Mouse (Mus musculus) embryonic facial prominence, embryonic 11.5 days (tissue): ENCODE results near the gene Ubl3. TPM values are rescaled to one million over a fixed set of nuclear protein-coding genes. Genes with fewer than 3 reads are reported as not detected.

Experiments used
- ATAC-seq: fragments of 200-750 bp; cut with Nextera tagmentation; replicated peaks from 2 replicates; pipeline ENCODE4 v1.8.0; 2017; ENCODE audit warnings: low read depth; ENCODE audit not compliant: insufficient number of reproducible peaks, low FRiP score, low TSS enrichment
- DNase-seq: peaks from one replicate; pipeline ENCODE4 v3.0.0-alpha.2; 2015; ENCODE audit warnings: low spot score
- H3K27ac ChIP-seq: fragments of 300-500 bp; sonication (generic); replicated peaks from 2 replicates; pipeline ENCODE4 v1.5.1; 2014; ENCODE audit warnings: mild to moderate bottlenecking, low read depth, low read length, control low read depth
- H3K27me3 ChIP-seq: fragments of 300-500 bp; sonication (generic); 2 replicates; pipeline ENCODE4 v1.6.1; 2014; ENCODE audit warnings: mild to moderate bottlenecking, low read length, moderate library complexity, mixed read lengths; ENCODE audit not compliant: control insufficient read depth, insufficient read depth
- H3K36me3 ChIP-seq: fragments of 300-500 bp; sonication (generic); replicated peaks from 2 replicates; pipeline ENCODE4 v1.6.1; 2014; ENCODE audit warnings: low read depth, mild to moderate bottlenecking, low read length, moderate library complexity, mixed read lengths; ENCODE audit not compliant: control insufficient read depth, insufficient read depth
- H3K4me1 ChIP-seq: fragments of 300-500 bp; sonication (generic); 2 replicates; pipeline ENCODE4 v1.6.1; 2014; ENCODE audit warnings: low read length, mixed read lengths; ENCODE audit not compliant: control insufficient read depth, insufficient read depth
- H3K4me2 ChIP-seq: fragments of 300-500 bp; sonication (generic); 2 replicates; pipeline ENCODE4 v1.6.1; 2014; ENCODE audit warnings: low read depth, mild to moderate bottlenecking, control low read depth, low read length, moderate library complexity
- H3K4me3 ChIP-seq: fragments of 300-500 bp; sonication (generic); 2 replicates; pipeline ENCODE4 v1.5.1; 2014; ENCODE audit warnings: low read depth, low read length, control low read depth
- H3K9ac ChIP-seq: fragments of 300-500 bp; sonication (generic); replicated peaks from 2 replicates; pipeline ENCODE4 v1.6.1; 2014; ENCODE audit warnings: mild to moderate bottlenecking, control low read depth, low read length
- H3K9me3 ChIP-seq: fragments of 300-500 bp; sonication (generic); replicated peaks from 2 replicates; pipeline ENCODE4 v1.6.1; 2016; ENCODE audit warnings: mild to moderate bottlenecking, low read length, inconsistent platforms, mixed read lengths; ENCODE audit not compliant: control insufficient read depth
- WGBS: fragments of 180-500 bp; shearing (Covaris S2); extraction: QIAGEN DNeasy Blood & Tissue Kit; methylation state at CpG from one replicate; pipeline ENCODE4 v1.1.7; 2014; 5-methylcytosine and 5-hydroxymethylcytosine counted together
- polyA plus RNA-seq: library from polyadenylated mRNA; unstranded; fragments of >200 nt; fragmentation: Nextera tagmentation; extraction: Ambion mirVana; gene quantifications from 2 replicates; pipeline ENCODE4 v1.2.1, GENCODE M21; 2014

Gene Ubl3
- polyA plus RNA-seq, 1 experiment from 2014 or later = 69.8 TPM

DNA sequence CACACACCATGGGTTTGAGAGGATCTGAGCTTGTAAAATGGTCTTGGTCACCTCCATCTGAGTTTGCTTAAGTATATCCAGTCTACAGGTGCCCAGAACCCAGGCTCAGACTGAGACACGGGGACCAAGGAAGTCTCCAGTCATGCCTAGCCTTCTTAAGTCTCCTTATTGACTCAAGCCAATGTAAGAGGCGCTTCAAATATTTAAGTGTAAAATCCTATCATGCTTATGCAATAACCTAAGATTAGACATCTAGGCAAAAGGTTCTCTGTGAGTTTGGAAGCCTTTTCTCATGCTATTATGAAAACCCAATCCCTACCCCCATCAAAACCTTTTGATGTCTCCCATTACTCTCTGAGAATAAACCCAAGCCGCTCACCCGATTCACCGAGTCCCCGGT, 5.9 kb upstream of the Ubl3 start:
- Histone ChIP-seq H3K4me2 (no peak overlapping the region), H3K9ac (no peak overlapping the region), H3K9me3 (no peaks in the 10 kb centered on the region), H3K27me3 (no peaks in the 10 kb centered on the region; the same call in 1 of the 2 replicates), H3K4me1 (no peaks in the 10 kb centered on the region; the same call in 1 of the 2 replicates), H3K27ac (no peak overlapping the region), H3K36me3 (no peaks in the 10 kb centered on the region), H3K4me3 (no peak overlapping the region)
- DNase-seq = no peak
- ATAC-seq = no peak
- 93% methylated on average over 6 of the region's 6 CpGs for WGBS

DNA sequence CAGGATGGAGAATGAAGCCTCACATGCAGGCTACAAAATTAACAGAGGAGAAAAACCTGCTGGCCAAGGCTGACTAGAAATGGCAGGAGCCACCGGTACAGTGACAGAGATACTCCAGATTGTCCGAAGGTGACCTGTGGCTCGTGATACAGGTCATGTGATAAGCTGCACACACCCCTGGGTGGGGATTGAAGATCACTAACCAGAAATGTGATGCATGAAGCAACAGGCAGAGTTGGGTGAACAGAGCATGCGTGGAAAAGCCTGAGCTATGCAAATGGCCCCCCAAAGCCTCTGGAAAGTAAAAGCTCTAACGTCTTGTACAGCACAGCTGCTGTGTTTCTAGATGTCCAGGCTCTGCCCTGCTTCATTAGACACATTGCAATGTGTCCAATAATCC, 3.9 kb upstream of the Ubl3 start:
- Histone ChIP-seq H3K9me3 (no peaks in the 10 kb centered on the region), H3K4me3 (no peak overlapping the region), H3K36me3 (no peaks in the 10 kb centered on the region), H3K27ac (no peak overlapping the region), H3K27me3 (no peaks in the 10 kb centered on the region; the same call in 1 of the 2 replicates), H3K4me2 (no peak overlapping the region), H3K4me1 (no peaks in the 10 kb centered on the region; the same call in 1 of the 2 replicates), H3K9ac (no peak overlapping the region)
- WGBS = 81% methylated on average over 5 of the region's 5 CpGs
- ATAC-seq (no peak), DNase-seq (no peak)

DNA sequence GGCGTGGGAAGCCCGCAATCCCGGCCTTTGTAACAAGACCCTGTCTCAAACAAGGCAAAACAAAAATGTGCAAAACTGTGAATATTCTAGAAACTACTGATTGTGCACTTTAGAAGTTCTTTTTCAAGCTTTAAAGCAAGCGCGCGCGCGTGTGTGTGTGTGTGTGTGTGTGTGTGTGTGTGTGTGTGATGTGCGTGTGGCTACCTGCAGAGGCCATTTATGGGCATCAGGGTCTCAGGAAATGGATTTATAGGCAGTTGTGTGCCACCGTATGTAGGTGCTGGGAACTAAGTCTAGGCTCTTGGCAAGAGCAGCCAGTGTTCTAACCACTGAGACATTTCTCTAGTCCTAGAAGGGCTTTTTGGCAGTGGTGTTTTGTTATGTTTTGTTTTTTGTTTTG, 2.6 kb upstream of the Ubl3 start:
- Histone ChIP-seq H3K4me3 (no peak overlapping the region), H3K27me3 (no peaks in the 10 kb centered on the region; the same call in 1 of the 2 replicates), H3K36me3 (no peaks in the 10 kb centered on the region), H3K4me2 (peak overlapping the region; percentile 21; the same call in 1 of the 2 replicates), H3K9me3 (no peaks in the 10 kb centered on the region), H3K27ac (no peak overlapping the region), H3K4me1 (no peaks in the 10 kb centered on the region; the same call in 1 of the 2 replicates), H3K9ac (no peak overlapping the region)
- DNase-seq = no peak
- ATAC-seq = no peak
- WGBS = 73% methylated on average over 10 of the region's 10 CpGs

DNA sequence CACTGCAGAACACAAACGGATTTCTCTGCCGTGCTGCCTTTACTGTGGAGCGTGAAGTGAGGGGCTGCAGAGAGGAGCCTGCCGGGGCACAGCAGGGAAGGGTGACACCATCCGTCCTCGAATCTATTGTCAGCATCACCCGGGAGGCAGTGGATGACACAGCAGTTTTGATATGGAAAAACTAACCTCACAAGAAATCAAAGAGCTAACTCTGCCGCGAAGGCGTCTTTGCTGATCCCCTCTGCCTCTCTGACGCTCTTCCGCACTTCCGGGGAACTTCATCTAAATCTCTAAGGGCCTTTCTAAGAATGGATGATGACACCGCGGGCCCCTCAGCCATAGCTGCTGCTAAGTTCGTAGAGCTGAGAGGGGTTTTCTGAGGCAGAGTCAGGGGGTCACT, 2.1 kb upstream of the Ubl3 start:
- Histone ChIP-seq H3K4me3 (peak overlapping the region; percentile 14; the same call in 1 of the 2 replicates), H3K4me2 (peak overlapping the region; percentile 21), H3K27me3 (no peaks in the 10 kb centered on the region; the same call in 1 of the 2 replicates), H3K9ac (peak overlapping the region; percentile 25; the same call in 1 of the 2 replicates), H3K9me3 (no peaks in the 10 kb centered on the region), H3K4me1 (no peaks in the 10 kb centered on the region; the same call in 1 of the 2 replicates), H3K36me3 (no peaks in the 10 kb centered on the region), H3K27ac (no peak overlapping the region)
- 5% methylated on average over 16 of the region's 16 CpGs for WGBS
- DNase-seq (peak; percentile 17), ATAC-seq (no peak)

DNA sequence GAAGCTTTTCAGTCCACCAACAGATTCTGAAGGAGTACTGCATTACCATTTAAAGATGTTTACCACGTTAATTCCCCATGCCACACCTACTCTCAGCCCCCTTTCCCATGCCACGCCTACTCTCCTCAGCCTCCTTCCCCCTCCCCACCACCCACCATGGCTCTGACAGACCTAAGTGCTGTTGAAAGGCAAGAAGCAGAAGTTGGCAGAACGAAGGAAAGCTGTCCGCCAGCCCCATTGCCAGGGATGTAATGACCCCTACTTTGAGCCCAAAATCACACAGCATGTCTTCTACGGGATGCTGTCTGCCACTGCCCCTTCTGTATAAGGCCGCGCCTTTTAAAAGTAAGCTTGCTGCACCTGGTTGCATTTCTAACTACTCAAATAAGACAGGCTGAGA, 1.7 kb upstream of the Ubl3 start:
- Histone ChIP-seq H3K9me3 (no peaks in the 10 kb centered on the region), H3K4me3 (no peak overlapping the region), H3K27ac (no peak overlapping the region), H3K4me2 (peak overlapping the region; percentile 21), H3K36me3 (no peaks in the 10 kb centered on the region), H3K9ac (peak overlapping the region; percentile 25; the same call in 1 of the 2 replicates), H3K4me1 (no peaks in the 10 kb centered on the region; the same call in 1 of the 2 replicates), H3K27me3 (no peaks in the 10 kb centered on the region; the same call in 1 of the 2 replicates)
- no peak for DNase-seq
- WGBS = 21% methylated on average over 7 of the region's 7 CpGs
- ATAC-seq = no peak

DNA sequence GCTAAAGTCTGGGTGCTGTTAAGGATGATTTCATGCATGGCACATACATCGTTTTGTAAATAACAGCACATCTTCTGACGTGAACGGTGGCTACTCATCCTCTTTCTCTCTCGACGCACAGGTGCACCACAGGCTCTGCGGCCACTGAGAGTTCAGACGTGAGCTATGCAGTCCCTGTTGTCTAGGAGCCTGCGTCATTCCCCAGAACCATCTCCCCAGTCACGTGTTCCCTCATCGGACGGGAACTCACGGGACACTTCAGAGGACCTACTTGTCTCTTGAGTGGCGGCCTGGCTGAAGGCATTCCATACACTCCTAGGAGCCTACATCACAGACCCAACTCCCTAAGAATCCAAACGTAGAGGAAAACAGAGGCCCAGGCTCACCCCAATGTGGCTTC, 1.1 kb upstream of the Ubl3 start:
- Histone ChIP-seq H3K9me3 (no peaks in the 10 kb centered on the region), H3K4me3 (no peak overlapping the region), H3K4me2 (no peak overlapping the region), H3K27me3 (no peaks in the 10 kb centered on the region; the same call in 1 of the 2 replicates), H3K36me3 (no peaks in the 10 kb centered on the region), H3K4me1 (no peaks in the 10 kb centered on the region; the same call in 1 of the 2 replicates), H3K9ac (no peak overlapping the region), H3K27ac (no peak overlapping the region)
- no peak for ATAC-seq
- WGBS = 27% methylated on average over 14 of the region's 14 CpGs
- no peak for DNase-seq

DNA sequence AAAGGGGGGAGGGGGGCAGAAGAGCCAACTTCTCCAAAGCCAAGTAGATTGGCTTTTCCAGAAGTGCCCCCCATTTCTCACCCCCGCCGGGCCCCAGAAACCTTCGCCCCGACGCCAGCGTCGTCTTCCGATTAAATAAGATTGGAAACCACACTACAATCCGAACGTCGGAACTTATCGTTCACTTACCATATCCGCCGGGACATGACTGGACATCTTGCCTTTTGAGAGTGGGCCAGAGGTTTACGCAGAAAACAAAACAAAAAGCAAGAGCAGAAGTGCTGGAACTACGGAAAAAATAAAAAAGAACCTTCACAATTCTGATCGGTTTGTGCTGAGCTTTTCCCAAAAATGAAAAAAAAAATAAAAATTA, 839 bp downstream of the Ubl3 start:
- no peak for ATAC-seq
- no peaks in the 10 kb centered on the region; the same call in 1 of the 2 replicates for H3K27me3 ChIP-seq
- WGBS = under 1% methylated on average over 17 of the region's 17 CpGs
- H3K9me3 ChIP-seq = no peaks in the 10 kb centered on the region
- peaks cover 2% of the 10 kb centered on the region; the same call in 1 of the 2 replicates for H3K4me1 ChIP-seq
- H3K27ac ChIP-seq = peak overlapping the region; percentile 94
- peak overlapping the region; percentile 83 for H3K9ac ChIP-seq
- DNase-seq = no peak
- peak overlapping the region; percentile 54 for H3K4me2 ChIP-seq
- no peaks in the 10 kb centered on the region for H3K36me3 ChIP-seq
- H3K4me3 ChIP-seq = peak overlapping the region; percentile 63

DNA sequence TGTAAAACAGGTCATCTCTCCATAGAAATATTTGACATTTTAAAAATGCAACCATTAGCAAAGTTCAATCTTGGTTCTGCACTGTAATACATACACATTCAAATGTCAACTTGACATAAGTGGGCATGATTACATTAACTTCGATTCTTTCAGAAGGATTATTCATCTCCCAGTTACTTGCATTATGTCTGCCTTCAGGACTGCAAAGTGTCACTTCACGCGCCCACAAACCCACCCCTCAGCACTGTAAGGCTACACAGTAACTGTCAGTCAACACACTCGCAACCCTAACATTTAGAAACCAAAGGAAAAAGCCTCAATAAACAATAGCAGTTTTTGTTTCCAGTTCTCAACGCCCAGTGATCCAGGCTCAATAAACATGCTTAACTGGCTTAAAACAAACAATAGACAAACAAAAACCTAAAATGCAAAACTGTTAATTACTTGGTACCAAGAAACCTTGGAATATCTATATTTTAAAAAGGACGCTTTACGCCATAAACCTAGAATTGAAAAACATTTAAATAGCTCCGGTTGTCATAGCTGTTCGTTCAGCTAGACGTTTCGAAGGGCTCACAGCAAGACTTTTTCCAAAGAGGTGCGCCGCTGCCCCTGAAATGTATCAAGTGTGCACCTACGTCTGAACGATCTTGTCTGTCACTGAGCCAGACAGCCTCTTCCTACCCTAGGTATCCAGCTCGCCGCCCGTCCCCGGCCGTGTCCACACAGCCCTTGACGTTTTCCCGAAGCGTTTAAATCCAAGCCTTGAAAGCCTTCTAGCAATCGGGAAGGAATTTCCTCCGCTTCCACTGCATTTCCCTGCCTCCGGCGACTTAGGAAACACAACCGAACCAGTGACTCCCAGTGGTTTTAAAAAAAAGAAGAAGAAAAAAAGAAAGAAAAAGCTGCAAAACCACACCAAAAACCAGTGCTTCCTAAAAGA, 1.5 kb downstream of the Ubl3 start:
- H3K27me3 ChIP-seq = no peaks in the 10 kb centered on the region; the same call in 1 of the 2 replicates
- no peak overlapping the region for H3K27ac ChIP-seq
- H3K36me3 ChIP-seq = no peaks in the 10 kb centered on the region
- H3K4me3 ChIP-seq = peak overlapping the region; percentile 63
- no peaks in the 10 kb centered on the region for H3K9me3 ChIP-seq
- H3K4me2 ChIP-seq = peak overlapping the region; percentile 54
- WGBS = under 1% methylated on average over 28 of the region's 28 CpGs
- ATAC-seq (no peak), DNase-seq (peak; percentile 54)
- peak overlapping the region; percentile 83 for H3K9ac ChIP-seq
- H3K4me1 ChIP-seq = peaks cover 2% of the 10 kb centered on the region; the same call in 1 of the 2 replicates
